Comparison of ENCODE assay signal across 22 mouse cellular contexts in the genomic region with DNA sequence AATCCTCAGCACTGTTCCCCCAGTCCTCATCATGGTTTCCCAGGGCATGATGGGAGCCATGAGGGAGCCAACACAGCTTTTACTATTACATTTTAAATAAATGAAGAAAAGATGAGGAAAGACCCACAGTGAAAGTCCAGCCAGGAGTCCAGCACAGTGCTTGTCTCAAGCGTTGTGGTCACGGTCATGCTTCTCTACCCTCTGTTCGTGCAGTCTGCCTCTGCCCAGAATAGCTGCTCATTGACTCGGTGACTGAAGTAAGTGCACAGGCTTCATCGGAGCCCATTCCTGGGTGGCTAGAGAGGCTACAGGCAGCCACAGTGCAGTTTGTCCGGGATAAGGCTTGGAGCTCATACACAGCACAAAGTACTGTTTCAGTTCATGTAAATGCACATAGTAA.
DNase-seq lines count a peak whose midpoint lies in the region; ATAC-seq and TF ChIP-seq lines count a peak whose summit lies in the region.
"Had no signal": no experiment of that assay in that cellular context is flagged by ENCODE, and none has a peak within 500 bp of the region (broad histone marks: within the 10 kb centered on the region; RNA-seq: fewer than 3 reads in every experiment).

No protein-coding gene starts in this region.

- H3K36me3 ChIP-seq in kidney, embryonic 15.5 days, result no peaks in the 10 kb centered on the region
- H3K36me3 ChIP-seq in kidney, postnatal 0 days (ENCODE audit: insufficient read depth, low read length), result no peaks in the 10 kb centered on the region
- H3K36me3 ChIP-seq: embryonic facial prominence, embryonic 13.5 days; embryonic facial prominence, embryonic 15.5 days; forebrain, embryonic 10.5 days; forebrain, embryonic 12.5 days had no signal

- H3K9ac ChIP-seq in kidney, embryonic 15.5 days, result no peak overlapping the region
- H3K9ac ChIP-seq in kidney, postnatal 0 days (ENCODE audit: low read depth, low read length), result no peak overlapping the region
- H3K9ac ChIP-seq: embryonic facial prominence, embryonic 13.5 days; embryonic facial prominence, embryonic 15.5 days; forebrain, embryonic 12.5 days had no signal

- no peak overlapping the region for H3K4me3 ChIP-seq in kidney, embryonic 15.5 days (replicated peaks)
- no peak overlapping the region for H3K4me3 ChIP-seq in kidney, postnatal 0 days (replicated peaks; ENCODE audit: low read depth, low read length)
- H3K4me3 ChIP-seq: embryonic facial prominence, embryonic 13.5 days; embryonic facial prominence, embryonic 15.5 days; erythroblast, embryonic 14.5 days; forebrain, embryonic 10.5 days; forebrain, embryonic 12.5 days had no signal

- ATAC-seq in kidney, embryonic 15.5 days (replicated peaks; ENCODE audit: low FRiP score), result peak; percentile 74; the same call in 1 of the 2 replicates
- ATAC-seq in kidney, postnatal 0 days (replicated peaks; ENCODE audit: low FRiP score, low read depth), result no peak
- ATAC-seq: activated CD4-positive, CD25-positive, alpha-beta regulatory T cell, adult 4 months; forebrain, embryonic 14.5 days; forebrain, embryonic 16.5 days had no signal

- no peaks in the 10 kb centered on the region for H3K27me3 ChIP-seq in kidney, embryonic 15.5 days
- H3K27me3 ChIP-seq in kidney, postnatal 0 days (ENCODE audit: insufficient read depth, low read length), result no peaks in the 10 kb centered on the region
- H3K27me3 ChIP-seq: embryonic facial prominence, embryonic 13.5 days; embryonic facial prominence, embryonic 15.5 days; forebrain, embryonic 12.5 days had no signal

- 57% methylated on average over 6 of the region's 6 CpGs for WGBS in kidney, embryonic 15.5 days
- WGBS in kidney, postnatal 0 days, result 48% methylated on average over 6 of the region's 6 CpGs

- TF ChIP-seq CTCF in kidney, postnatal 0 days (IDR thresholded peaks at IDR 0.05; ENCODE audit: low read depth), result no peak

- no peak overlapping the region for H3K27ac ChIP-seq in kidney, embryonic 15.5 days
- no peak overlapping the region for H3K27ac ChIP-seq in kidney, postnatal 0 days
- H3K27ac ChIP-seq: embryonic facial prominence, embryonic 13.5 days; embryonic facial prominence, embryonic 15.5 days; forebrain, embryonic 10.5 days; forebrain, embryonic 12.5 days had no signal

- no peak for DNase-seq in kidney, postnatal 36 days
- peak; percentile 24 for DNase-seq in kidney, postnatal 0 days (ENCODE audit: low spot score)
- DNase-seq in kidney, adult 8-10 months, result no peak
- no peak for DNase-seq in adrenal gland, postnatal 14 days
- DNase-seq: adrenal gland, adult 8-10 months; adrenal gland, postnatal 25 days; cerebellum, adult 11 months; cerebellum, adult 18-20 months; cerebellum, adult 8-10 months; cerebellum, adult 9-11 months; cerebellum, postnatal 14 days; cerebellum, postnatal 36 days; embryo, embryonic 11 days had no signal

- H3K4me1 ChIP-seq in kidney, embryonic 15.5 days, result 0 out of 2 replicates have a peak, but pooled peaks cover 5% of the 10 kb centered on the region
- H3K4me1 ChIP-seq in kidney, postnatal 0 days (replicated peaks; ENCODE audit: insufficient read depth, low read length), result no peaks in the 10 kb centered on the region
- H3K4me1 ChIP-seq: embryonic facial prominence, embryonic 13.5 days; embryonic facial prominence, embryonic 15.5 days; forebrain, embryonic 10.5 days; forebrain, embryonic 12.5 days had no signal

- no peak overlapping the region for H3K4me2 ChIP-seq in kidney, embryonic 15.5 days
- H3K4me2 ChIP-seq in kidney, postnatal 0 days (ENCODE audit: low read length), result no peak overlapping the region
- H3K4me2 ChIP-seq: embryonic facial prominence, embryonic 13.5 days; embryonic facial prominence, embryonic 15.5 days; forebrain, embryonic 12.5 days had no signal

- no peaks in the 10 kb centered on the region for H3K9me3 ChIP-seq in kidney, embryonic 15.5 days (replicated peaks)
- H3K9me3 ChIP-seq in kidney, postnatal 0 days (replicated peaks; ENCODE audit: low read length), result no peaks in the 10 kb centered on the region; the same call in 1 of the 2 replicates
- H3K9me3 ChIP-seq: embryonic facial prominence, embryonic 13.5 days; embryonic facial prominence, embryonic 15.5 days; forebrain, embryonic 10.5 days; forebrain, embryonic 12.5 days had no signal
